In the genomic region with DNA sequence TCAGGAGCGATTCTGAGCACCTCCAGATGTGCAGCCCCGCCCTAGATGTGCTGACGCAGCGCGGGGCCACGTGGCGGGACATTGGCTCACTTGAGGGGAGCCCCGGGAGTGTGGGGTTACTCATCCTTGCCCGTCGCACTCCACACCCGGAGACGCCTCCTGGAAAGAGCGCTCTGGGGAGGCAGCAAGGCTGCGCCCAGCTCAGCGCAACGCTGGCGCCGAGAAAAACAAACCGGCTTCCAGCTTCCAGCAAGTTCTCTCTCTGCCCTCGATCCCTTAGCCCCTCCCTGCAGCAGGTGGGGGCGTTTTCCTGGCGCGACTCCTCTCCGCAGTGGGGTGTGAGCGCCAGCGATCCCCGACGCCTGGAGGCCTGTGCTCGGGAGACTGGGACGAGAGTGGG, we compare ENCODE assay signal across 8 mouse cellular contexts. TPM values are rescaled to one million over a fixed set of nuclear protein-coding genes. Genes with fewer than 3 reads are reported as not detected.
DNase-seq lines count a peak whose midpoint lies in the region; ATAC-seq lines count a peak whose summit lies in the region.

No protein-coding gene starts in this region.

- H3K36me3 ChIP-seq in neural tube, embryonic 11.5 days (ENCODE audit: control insufficient read depth, insufficient read depth, low read length): no peaks in the 10 kb centered on the region
- no peaks in the 10 kb centered on the region for H3K36me3 ChIP-seq in intestine, embryonic 15.5 days
- H3K36me3 ChIP-seq in midbrain, embryonic 13.5 days: peaks cover 29% of the 10 kb centered on the region

- no peaks in the 10 kb centered on the region for H3K9me3 ChIP-seq in neural tube, embryonic 11.5 days (ENCODE audit: control insufficient read depth, low read length)
- H3K9me3 ChIP-seq in intestine, embryonic 15.5 days: no peaks in the 10 kb centered on the region
- H3K9me3 ChIP-seq in midbrain, embryonic 13.5 days: no peaks in the 10 kb centered on the region

- peak overlapping the region; percentile 71 for H3K4me3 ChIP-seq in neural tube, embryonic 11.5 days (ENCODE audit: low read depth, low read length)
- peak overlapping the region; percentile 34 for H3K4me3 ChIP-seq in intestine, embryonic 15.5 days (replicated peaks)
- H3K4me3 ChIP-seq in midbrain, embryonic 13.5 days (replicated peaks): peak overlapping the region; percentile 92

- H3K4me2 ChIP-seq in neural tube, embryonic 11.5 days (ENCODE audit: low read depth): peak overlapping the region; percentile 87
- peak overlapping the region; percentile 62 for H3K4me2 ChIP-seq in intestine, embryonic 15.5 days (replicated peaks)
- H3K4me2 ChIP-seq in midbrain, embryonic 13.5 days (replicated peaks): peak overlapping the region; percentile 91

- no peak for ATAC-seq in neural tube, embryonic 11.5 days (ENCODE audit: insufficient read depth, low FRiP score, low TSS enrichment)
- no peak for ATAC-seq in intestine, embryonic 15.5 days
- no peak for ATAC-seq in midbrain, embryonic 13.5 days

- DNase-seq in embryo, embryonic 10.5 days (ENCODE audit: low spot score): peak; percentile 33
- no peak for DNase-seq in embryo, embryonic 9.5 days (ENCODE audit: extremely low spot score)
- peak; percentile 51 for DNase-seq in neural tube, embryonic 11.5 days (ENCODE audit: low spot score)
- DNase-seq in neural tube, embryonic 10.5 days (ENCODE audit: extremely low spot score, low spot score): no peak
- DNase-seq in thymus, postnatal 14 days: no peak
- no peak for DNase-seq in cerebellum, postnatal 25 days

- H3K27ac ChIP-seq in neural tube, embryonic 11.5 days (ENCODE audit: low read depth, low read length): peak overlapping the region; percentile 98
- H3K27ac ChIP-seq in intestine, embryonic 15.5 days: no peak overlapping the region
- peak overlapping the region; percentile 100 for H3K27ac ChIP-seq in midbrain, embryonic 13.5 days

- peaks cover 31% of the 10 kb centered on the region for H3K4me1 ChIP-seq in neural tube, embryonic 11.5 days (ENCODE audit: control insufficient read depth, insufficient read depth, low read length)
- peaks cover 19% of the 10 kb centered on the region for H3K4me1 ChIP-seq in intestine, embryonic 15.5 days (replicated peaks)
- peaks cover 60% of the 10 kb centered on the region for H3K4me1 ChIP-seq in midbrain, embryonic 13.5 days (replicated peaks)

- peaks cover 14% of the 10 kb centered on the region for H3K27me3 ChIP-seq in neural tube, embryonic 11.5 days (ENCODE audit: control insufficient read depth, insufficient read depth, low read length)
- H3K27me3 ChIP-seq in intestine, embryonic 15.5 days (replicated peaks): peaks cover 60% of the 10 kb centered on the region
- no peaks in the 10 kb centered on the region for H3K27me3 ChIP-seq in midbrain, embryonic 13.5 days

- H3K9ac ChIP-seq in neural tube, embryonic 11.5 days (ENCODE audit: low read length): peak overlapping the region; percentile 91
- peak overlapping the region; percentile 32 for H3K9ac ChIP-seq in intestine, embryonic 15.5 days
- peak overlapping the region; percentile 98 for H3K9ac ChIP-seq in midbrain, embryonic 13.5 days (replicated peaks)

- WGBS in neural tube, embryonic 11.5 days: 1% methylated on average over 30 of the region's 30 CpGs
- WGBS in intestine, embryonic 15.5 days: under 1% methylated on average over 30 of the region's 30 CpGs
- 0% methylated on average over 30 of the region's 30 CpGs for WGBS in midbrain, embryonic 13.5 days

RNA-seq across cellular contexts. Expression of a gene that starts 25.0 kb away (rescaled TPM):
- polyA plus RNA-seq in neural tube, embryonic 11.5 days (2014; fragmentation: Nextera tagmentation; extraction: Ambion mirVana): 0.53 and 1.3 TPM in 2 replicates
- polyA plus RNA-seq in intestine, embryonic 15.5 days (2015; fragmentation: Nextera tagmentation; extraction: Ambion mirVana): 1.7 and 1.8 TPM in 2 replicates
- polyA plus RNA-seq in midbrain, embryonic 13.5 days (2015; fragmentation: Nextera tagmentation; extraction: Ambion mirVana): 1.6 and 1.7 TPM in 2 replicates

RNA-seq across cellular contexts. Expression of a gene that starts 28.3 kb away (rescaled TPM):
- polyA plus RNA-seq in neural tube, embryonic 11.5 days (2014; fragmentation: Nextera tagmentation; extraction: Ambion mirVana): 0.53 and 0.90 TPM in 2 replicates
- 1.9 and 2.4 TPM in 2 replicates for polyA plus RNA-seq in intestine, embryonic 15.5 days (2015; fragmentation: Nextera tagmentation; extraction: Ambion mirVana)
- 2.7 and 3.3 TPM in 2 replicates for polyA plus RNA-seq in midbrain, embryonic 13.5 days (2015; fragmentation: Nextera tagmentation; extraction: Ambion mirVana)

RNA-seq across cellular contexts. Expression of a gene that starts 49.1 kb away (rescaled TPM):
- polyA plus RNA-seq in neural tube, embryonic 11.5 days (2014; fragmentation: Nextera tagmentation; extraction: Ambion mirVana): 28.6 and 30.0 TPM in 2 replicates
- polyA plus RNA-seq in intestine, embryonic 15.5 days (2015; fragmentation: Nextera tagmentation; extraction: Ambion mirVana): 43.1 and 45.3 TPM in 2 replicates
- polyA plus RNA-seq in midbrain, embryonic 13.5 days (2015; fragmentation: Nextera tagmentation; extraction: Ambion mirVana): 24.4 and 25.4 TPM in 2 replicates

Comparison
In these comparisons a context has a peak if more than half of its experiments do, and no peak if none do; other contexts are left out.
1. DNase-seq: peak in embryo, embryonic 10.5 days (single experiment) and neural tube, embryonic 11.5 days (single experiment); none in embryo, embryonic 9.5 days (single experiment), neural tube, embryonic 10.5 days (single experiment), thymus, postnatal 14 days (single experiment) and cerebellum, postnatal 25 days (0 of 2).
2. H3K4me3 ChIP-seq: peak in every context shown above with its lines; median percentile 92 in midbrain, embryonic 13.5 days; 71 in neural tube, embryonic 11.5 days; 34 in intestine, embryonic 15.5 days.
3. H3K9ac ChIP-seq: peak in every context shown above with its lines; median percentile 98 in midbrain, embryonic 13.5 days; 91 in neural tube, embryonic 11.5 days; 32 in intestine, embryonic 15.5 days.
4. Peak in every context shown above with its lines, with median percentiles within 50 percentile points of each other: H3K4me2 ChIP-seq.